Mouse (Mus musculus) myocyte (in vitro differentiated cells): ENCODE data around the gene Sema4f. TPM values are rescaled to one million over a fixed set of nuclear protein-coding genes. Genes with fewer than 3 reads are reported as not detected.

Source experiments
- H3K27me3 ChIP-seq: one replicate; pipeline ENCODE4 v1.6.1; 2011; ENCODE audit not compliant: control insufficient read depth, insufficient read depth, insufficient read length
- H3K36me3 ChIP-seq: one replicate; pipeline ENCODE4 v1.6.1; 2011; ENCODE audit not compliant: control insufficient read depth, insufficient read depth
- H3K4me2 ChIP-seq: one replicate; pipeline ENCODE4 v1.6.1; 2011; ENCODE audit warnings: low read depth, control low read depth
- H3K4me3 ChIP-seq: one replicate; pipeline ENCODE4 v1.5.1; 2011; ENCODE audit warnings: mild to moderate bottlenecking, control low read depth, moderate library complexity
- H3K79me2 ChIP-seq: one replicate; pipeline ENCODE4 v1.6.1; 2011; ENCODE audit not compliant: control insufficient read depth, insufficient read depth
- H3ac ChIP-seq: one replicate; pipeline ENCODE4 v1.6.1; 2011; ENCODE audit not compliant: control insufficient read depth, insufficient read length
- CEBPB ChIP-seq: IDR thresholded peaks from 2 replicates; pipeline ENCODE4 v1.6.1; 2011; ENCODE audit warnings: mild to moderate bottlenecking, moderate library complexity; ENCODE audit not compliant: poor library complexity, insufficient read depth, severe bottlenecking
- E2F4 ChIP-seq: IDR thresholded peaks from one replicate; pipeline ENCODE4 v1.6.1; 2011; ENCODE audit warnings: mild to moderate bottlenecking, control low read depth, moderate library complexity; ENCODE audit not compliant: insufficient read depth
- MAX ChIP-seq: IDR thresholded peaks from one replicate; pipeline ENCODE4 v1.6.1; 2011; ENCODE audit warnings: low read depth, mild to moderate bottlenecking, control low read depth
- MYOD1 ChIP-seq, 3 experiments: IDR thresholded peaks; one replicate each; pipeline ENCODE4 v1.6.1; 2011; ENCODE audit warnings: control low read depth in 2 of 3, low read depth in 2 of 3, mild to moderate bottlenecking in 2 of 3, moderate library complexity in 1 of 3; ENCODE audit not compliant: insufficient read length in 2 of 3, control insufficient read depth in 1 of 3
- MYOG ChIP-seq, 3 experiments: IDR thresholded peaks; one replicate each; pipeline ENCODE4 v1.6.1; 2011; ENCODE audit warnings: control low read depth in 2 of 3, low read depth in 2 of 3, mild to moderate bottlenecking in 2 of 3; ENCODE audit not compliant: insufficient read length in 2 of 3, control insufficient read depth in 1 of 3, insufficient read depth in 1 of 3
- POLR2A ChIP-seq: IDR thresholded peaks from one replicate; pipeline ENCODE4 v1.6.1; 2011; ENCODE audit warnings: low read depth, mild to moderate bottlenecking, control low read depth, moderate library complexity; ENCODE audit not compliant: insufficient read length
- POLR2AphosphoS2 ChIP-seq: IDR thresholded peaks from one replicate; pipeline ENCODE4 v1.6.1; 2011; ENCODE audit warnings: low read depth, control low read depth; ENCODE audit not compliant: insufficient read length
- REST ChIP-seq: IDR thresholded peaks from one replicate; pipeline ENCODE4 v1.6.1; 2011; ENCODE audit warnings: mild to moderate bottlenecking, control low read depth, moderate library complexity; ENCODE audit not compliant: insufficient read depth, insufficient read length
- SRF ChIP-seq: IDR thresholded peaks from one replicate; pipeline ENCODE4 v1.6.1; 2011; ENCODE audit warnings: low read depth; ENCODE audit not compliant: control insufficient read depth, insufficient read length
- TCF12 ChIP-seq: IDR thresholded peaks from one replicate; pipeline ENCODE4 v1.6.1; 2011; ENCODE audit warnings: mild to moderate bottlenecking, control low read depth; ENCODE audit not compliant: poor library complexity, insufficient read depth, severe bottlenecking
- TCF3 ChIP-seq: IDR thresholded peaks from one replicate; pipeline ENCODE4 v1.6.1; 2011; ENCODE audit warnings: low read depth, control low read depth; ENCODE audit not compliant: insufficient read length
- USF1 ChIP-seq: IDR thresholded peaks from one replicate; pipeline ENCODE4 v1.6.1; 2011; ENCODE audit warnings: low read depth, mild to moderate bottlenecking, control low read depth, moderate library complexity
- polyA plus RNA-seq: library from polyadenylated mRNA; unstranded; fragments of >200 nt; fragmentation: generic; extraction: Trizol; gene quantifications from one replicate; pipeline ENCODE4 v1.2.1, GENCODE M21; 2012; ENCODE audit warnings: missing spikeins

Gene Sema4f
- polyA plus RNA-seq, 1 experiment: 0.54 TPM

DNA sequence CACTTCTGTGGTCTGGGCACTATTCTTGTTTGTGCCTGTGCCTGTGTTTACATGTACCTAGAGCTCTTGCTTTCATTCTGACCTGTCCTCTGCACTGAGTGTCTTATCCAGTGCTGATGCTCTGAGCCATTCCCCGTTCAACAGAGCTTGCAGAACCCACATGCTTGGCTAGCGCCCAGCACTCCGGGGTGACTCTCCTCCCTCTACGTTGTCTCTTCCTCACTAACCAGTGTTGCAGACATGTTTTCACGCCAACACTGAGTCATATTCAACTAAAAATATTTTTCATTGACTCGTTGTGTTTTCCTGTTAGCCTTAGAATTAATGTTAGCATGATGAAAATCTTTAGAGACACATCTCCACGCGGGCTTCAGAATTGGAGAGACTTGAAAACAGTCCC lies 31.5 kb downstream of the Sema4f start:
- H3K79me2 ChIP-seq: no peaks in the 10 kb centered on the region
- H3K4me3 ChIP-seq: no peak overlapping the region
- H3K4me2 ChIP-seq: peak overlapping the region; percentile 90
- no peak overlapping the region for H3ac ChIP-seq
- TF ChIP-seq MAX: no peak
- no peak for TF ChIP-seq MYOG (IDR thresholded peaks at IDR 0.05; ENCODE audit: control insufficient read depth in 1 of 3, insufficient read depth in 1 of 3, insufficient read length in 2 of 3, low read depth in 2 of 3)
- TF ChIP-seq USF1: no peak
- no peak for TF ChIP-seq E2F4
- no peak for TF ChIP-seq POLR2AphosphoS2
- no peak for TF ChIP-seq SRF
- no peak for TF ChIP-seq MYOD1 (IDR thresholded peaks at IDR 0.05; ENCODE audit: control insufficient read depth in 1 of 3, insufficient read length in 2 of 3, low read depth in 2 of 3)
- TF ChIP-seq REST: no peak
- TF ChIP-seq TCF3: no peak
- TF ChIP-seq POLR2A: no peak
- no peak for TF ChIP-seq CEBPB
- no peaks in the 10 kb centered on the region for H3K27me3 ChIP-seq
- no peaks in the 10 kb centered on the region for H3K36me3 ChIP-seq

DNA sequence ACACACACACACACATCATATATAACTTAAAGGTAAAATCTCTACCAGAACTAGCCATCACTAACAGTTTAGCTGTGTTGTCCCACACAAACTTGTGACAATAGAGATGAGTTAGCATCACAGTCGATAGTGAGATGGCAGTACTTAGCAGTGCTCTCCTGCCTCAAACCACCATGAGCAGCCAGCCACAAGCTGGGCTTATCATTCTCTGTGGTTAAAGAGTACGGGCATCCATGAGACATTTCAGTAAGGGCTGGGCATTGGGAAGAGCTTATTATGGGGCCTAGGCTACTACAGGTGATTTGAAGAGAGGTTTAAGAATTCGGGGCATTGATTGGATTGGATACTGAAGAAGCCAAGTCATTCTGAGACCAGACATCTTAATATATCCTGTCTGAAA lies 32.6 kb downstream of the Sema4f start:
- Histone ChIP-seq H3K4me3 (no peak overlapping the region), H3K79me2 (no peaks in the 10 kb centered on the region), H3K4me2 (no peak overlapping the region), H3ac (no peak overlapping the region), H3K27me3 (no peaks in the 10 kb centered on the region), H3K36me3 (no peaks in the 10 kb centered on the region)
- TF ChIP-seq POLR2A (no peak), MYOG (IDR thresholded peaks at IDR 0.05; ENCODE audit: control insufficient read depth in 1 of 3, insufficient read depth in 1 of 3, insufficient read length in 2 of 3, low read depth in 2 of 3) (no peak), SRF (no peak), USF1 (no peak), CEBPB (no peak), TCF3 (no peak), MAX (no peak), E2F4 (no peak), REST (no peak), MYOD1 (IDR thresholded peaks at IDR 0.05; ENCODE audit: control insufficient read depth in 1 of 3, insufficient read length in 2 of 3, low read depth in 2 of 3) (no peak), POLR2AphosphoS2 (no peak), TCF12 (no peak)

DNA sequence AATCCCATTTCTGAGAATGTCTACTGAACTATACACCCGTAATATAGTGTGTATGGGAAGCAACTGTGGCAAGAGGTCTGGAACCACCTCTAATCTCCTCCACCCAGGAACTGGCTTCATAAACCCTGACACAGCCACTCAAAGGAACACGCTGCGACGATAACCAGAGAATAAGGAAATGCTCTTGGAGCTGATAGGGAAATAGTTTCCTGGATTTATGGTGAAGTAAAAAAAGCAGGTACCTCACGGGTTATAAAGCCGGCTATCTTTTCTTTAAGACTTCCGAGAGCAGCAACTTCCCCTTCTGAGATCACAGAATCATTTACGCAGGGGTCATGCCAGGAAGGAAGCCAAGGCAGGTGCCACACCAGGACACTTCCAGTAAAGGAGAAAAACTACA lies 37.0 kb downstream of the Sema4f start:
- no peak overlapping the region for H3K4me3 ChIP-seq
- H3K27me3 ChIP-seq: no peaks in the 10 kb centered on the region
- TF ChIP-seq POLR2AphosphoS2 (no peak), CEBPB (no peak), USF1 (no peak), MYOG (IDR thresholded peaks at IDR 0.05; ENCODE audit: control insufficient read depth in 1 of 3, insufficient read depth in 1 of 3, insufficient read length in 2 of 3, low read depth in 2 of 3) (no peak), MYOD1 (IDR thresholded peaks at IDR 0.05; ENCODE audit: control insufficient read depth in 1 of 3, insufficient read length in 2 of 3, low read depth in 2 of 3) (no peak), POLR2A (no peak), REST (no peak), TCF3 (no peak), SRF (no peak), E2F4 (no peak), TCF12 (no peak), MAX (no peak)
- no peaks in the 10 kb centered on the region for H3K79me2 ChIP-seq
- H3ac ChIP-seq: no peak overlapping the region
- H3K36me3 ChIP-seq: no peaks in the 10 kb centered on the region
- no peak overlapping the region for H3K4me2 ChIP-seq

GRCm38 (mm10) chr6:82898745-82899144 lies 40.8 kb downstream of the Sema4f start:
- no peaks in the 10 kb centered on the region for H3K27me3 ChIP-seq
- H3K79me2 ChIP-seq: no peaks in the 10 kb centered on the region
- H3K4me3 ChIP-seq: no peak overlapping the region

GRCm38 (mm10) chr6:82898227-82898626 lies 41.3 kb downstream of the Sema4f start:
- Histone ChIP-seq H3K4me3 (no peak overlapping the region), H3K36me3 (no peaks in the 10 kb centered on the region), H3ac (no peak overlapping the region), H3K4me2 (no peak overlapping the region), H3K79me2 (no peaks in the 10 kb centered on the region), H3K27me3 (no peaks in the 10 kb centered on the region)
- TF ChIP-seq MYOD1 (IDR thresholded peaks at IDR 0.05; ENCODE audit: control insufficient read depth in 1 of 3, insufficient read length in 2 of 3, low read depth in 2 of 3) (no peak), MYOG (IDR thresholded peaks at IDR 0.05; ENCODE audit: control insufficient read depth in 1 of 3, insufficient read depth in 1 of 3, insufficient read length in 2 of 3, low read depth in 2 of 3) (no peak), REST (no peak), SRF (no peak), TCF3 (no peak), E2F4 (no peak), CEBPB (no peak), POLR2AphosphoS2 (no peak), USF1 (no peak), TCF12 (no peak), MAX (no peak), POLR2A (no peak)

More at GRCm38 (mm10) chr6:82898745-82899144, 40.8 kb downstream of the Sema4f start:
- TF ChIP-seq E2F4: no peak
- no peak for TF ChIP-seq POLR2A
- TF ChIP-seq USF1: no peak
- TF ChIP-seq CEBPB: no peak
- TF ChIP-seq TCF12: no peak
- no peak for TF ChIP-seq MYOG (IDR thresholded peaks at IDR 0.05; ENCODE audit: control insufficient read depth in 1 of 3, insufficient read depth in 1 of 3, insufficient read length in 2 of 3, low read depth in 2 of 3)
- no peak for TF ChIP-seq POLR2AphosphoS2
- TF ChIP-seq SRF: no peak
- TF ChIP-seq TCF3: no peak
- no peak for TF ChIP-seq MAX
- no peak for TF ChIP-seq REST
- no peak for TF ChIP-seq MYOD1 (IDR thresholded peaks at IDR 0.05; ENCODE audit: control insufficient read depth in 1 of 3, insufficient read length in 2 of 3, low read depth in 2 of 3)
- H3ac ChIP-seq: no peak overlapping the region
- H3K4me2 ChIP-seq: no peak overlapping the region
- no peaks in the 10 kb centered on the region for H3K36me3 ChIP-seq
